Mouse (Mus musculus): ENCODE measurements around the gene Ranbp6. TPM values are rescaled to one million over a fixed set of nuclear protein-coding genes. Genes with fewer than 3 reads are reported as not detected.

Gene Ranbp6
- total and polyA plus RNA-seq, 2 experiments from 2014 or later = 37.2 to 39.0 TPM

GRCm38 (mm10) chr19:29830911-29831310, 18.1 kb upstream of the Ranbp6 start:
- ATAC-seq (no peak), DNase-seq (ENCODE audit: low spot score) (no peak)
- Histone ChIP-seq H3K36me3 (ENCODE audit: insufficient read depth, low read length) (no peaks in the 10 kb centered on the region), H3K4me2 (ENCODE audit: low read depth, low read length) (no peak overlapping the region), H3K27me3 (ENCODE audit: insufficient read depth, low read length) (no peaks in the 10 kb centered on the region), H3K4me3 (ENCODE audit: low read length) (no peak overlapping the region), H3K27ac (no peak overlapping the region), H3K4me1 (ENCODE audit: insufficient read depth, low read length) (no peaks in the 10 kb centered on the region), H3K9me3 (ENCODE audit: low read length) (no peaks in the 10 kb centered on the region), H3K9ac (replicated peaks; ENCODE audit: low read length) (no peak overlapping the region)
- WGBS = 80% methylated on average over 2 of the region's 2 CpGs
- no peak for TF ChIP-seq CTCF (IDR thresholded peaks at IDR 0.05; ENCODE audit: low read depth)

- no peak overlapping the region for H3K27ac ChIP-seq
- no peaks in the 10 kb centered on the region for H3K9me3 ChIP-seq (ENCODE audit: low read length)
- no peak for DNase-seq (ENCODE audit: low spot score)
- 80% methylated on average over 5 of the region's 5 CpGs for WGBS
- no peak overlapping the region for H3K4me2 ChIP-seq (ENCODE audit: low read depth, low read length)
- H3K4me1 ChIP-seq (ENCODE audit: insufficient read depth, low read length) = no peaks in the 10 kb centered on the region
- no peak for ATAC-seq
- no peaks in the 10 kb centered on the region for H3K27me3 ChIP-seq (ENCODE audit: insufficient read depth, low read length)
- no peak for TF ChIP-seq CTCF (IDR thresholded peaks at IDR 0.05; ENCODE audit: low read depth)
- H3K36me3 ChIP-seq (ENCODE audit: insufficient read depth, low read length) = no peaks in the 10 kb centered on the region
- H3K9ac ChIP-seq (replicated peaks; ENCODE audit: low read length) = no peak overlapping the region
- no peak overlapping the region for H3K4me3 ChIP-seq (ENCODE audit: low read length)
Measured at GRCm38 (mm10) chr19:29828558-29828957, 15.8 kb upstream of the Ranbp6 start.

DNA sequence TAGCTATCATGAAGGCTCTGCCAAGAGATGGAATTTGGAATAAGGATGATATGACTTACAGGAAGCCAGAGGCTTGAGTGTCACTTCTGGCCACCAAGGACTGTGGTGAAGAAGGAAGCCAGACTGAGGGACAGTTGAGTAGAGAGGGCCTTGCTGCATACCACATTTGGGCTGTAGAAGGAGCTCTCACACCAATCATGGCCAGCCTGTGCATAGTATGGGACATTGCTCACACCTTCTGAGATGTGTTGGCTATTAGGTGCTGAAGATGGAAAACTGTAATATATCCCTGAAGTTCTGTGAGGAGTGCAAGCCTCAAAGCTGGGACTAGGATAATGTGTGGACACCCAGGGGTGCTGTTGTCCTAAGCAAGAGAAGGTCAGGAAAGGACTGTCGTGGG, 13.9 kb upstream of the Ranbp6 start:
- 67% methylated on average over 1 of the region's 1 CpGs for WGBS

DNA sequence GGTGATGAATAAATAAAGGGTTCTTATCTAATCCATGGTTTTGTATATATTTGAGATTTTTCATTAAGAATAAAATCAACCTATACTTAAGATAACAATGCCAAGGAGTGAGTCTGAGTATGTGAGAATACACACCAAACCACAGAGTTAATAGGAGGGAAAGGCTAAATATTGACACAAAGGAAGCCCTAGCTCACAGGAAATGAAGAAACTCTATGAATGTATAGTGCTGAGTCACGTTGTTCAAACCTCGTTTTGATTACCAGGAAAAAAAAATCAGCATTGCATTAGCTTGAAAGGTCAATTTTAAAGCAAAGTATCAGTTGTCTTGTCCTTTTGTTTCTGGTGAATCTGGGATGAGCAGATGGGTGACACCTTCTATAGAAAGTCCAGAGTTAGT, 12.2 kb upstream of the Ranbp6 start:
- Histone ChIP-seq H3K36me3 (ENCODE audit: insufficient read depth, low read length) (no peaks in the 10 kb centered on the region), H3K27ac (no peak overlapping the region), H3K4me3 (ENCODE audit: low read length) (no peak overlapping the region), H3K4me1 (ENCODE audit: insufficient read depth, low read length) (no peaks in the 10 kb centered on the region), H3K9ac (replicated peaks; ENCODE audit: low read length) (no peak overlapping the region), H3K9me3 (ENCODE audit: low read length) (no peaks in the 10 kb centered on the region), H3K4me2 (ENCODE audit: low read depth, low read length) (no peak overlapping the region), H3K27me3 (ENCODE audit: insufficient read depth, low read length) (no peaks in the 10 kb centered on the region)
- 74% methylated on average over 2 of the region's 2 CpGs for WGBS
- no peak for ATAC-seq
- no peak for DNase-seq (ENCODE audit: low spot score)
- no peak for TF ChIP-seq CTCF (IDR thresholded peaks at IDR 0.05; ENCODE audit: low read depth)

More for the DNA sequence above, 13.9 kb upstream of the Ranbp6 start:
- peak; percentile 89 for ATAC-seq
- no peaks in the 10 kb centered on the region for H3K9me3 ChIP-seq (ENCODE audit: low read length)
- H3K27ac ChIP-seq = no peak overlapping the region
- no peak overlapping the region for H3K9ac ChIP-seq (replicated peaks; ENCODE audit: low read length)
- H3K36me3 ChIP-seq (ENCODE audit: insufficient read depth, low read length) = no peaks in the 10 kb centered on the region
- H3K4me2 ChIP-seq (ENCODE audit: low read depth, low read length) = no peak overlapping the region
- peak; percentile 90 for TF ChIP-seq CTCF (IDR thresholded peaks at IDR 0.05; ENCODE audit: low read depth)
- H3K4me1 ChIP-seq (ENCODE audit: insufficient read depth, low read length) = no peaks in the 10 kb centered on the region
- peak; percentile 71 for DNase-seq (ENCODE audit: low spot score)
- no peaks in the 10 kb centered on the region for H3K27me3 ChIP-seq (ENCODE audit: insufficient read depth, low read length)
- H3K4me3 ChIP-seq (ENCODE audit: low read length) = no peak overlapping the region

GRCm38 (mm10) chr19:29824034-29824700, 11.4 kb upstream of the Ranbp6 start:
- Histone ChIP-seq H3K9me3 (ENCODE audit: low read length) (no peaks in the 10 kb centered on the region), H3K27ac (no peak overlapping the region), H3K4me3 (ENCODE audit: low read length) (no peak overlapping the region), H3K36me3 (ENCODE audit: insufficient read depth, low read length) (no peaks in the 10 kb centered on the region), H3K27me3 (ENCODE audit: insufficient read depth, low read length) (no peaks in the 10 kb centered on the region), H3K4me1 (ENCODE audit: insufficient read depth, low read length) (no peaks in the 10 kb centered on the region), H3K4me2 (ENCODE audit: low read depth, low read length) (no peak overlapping the region), H3K9ac (replicated peaks; ENCODE audit: low read length) (no peak overlapping the region)
- ATAC-seq (no peak), DNase-seq (ENCODE audit: low spot score) (peak; percentile 74)
- WGBS = 48% methylated on average over 6 of the region's 6 CpGs
- TF ChIP-seq CTCF (IDR thresholded peaks at IDR 0.05; ENCODE audit: low read depth) = peak; percentile 82

DNA sequence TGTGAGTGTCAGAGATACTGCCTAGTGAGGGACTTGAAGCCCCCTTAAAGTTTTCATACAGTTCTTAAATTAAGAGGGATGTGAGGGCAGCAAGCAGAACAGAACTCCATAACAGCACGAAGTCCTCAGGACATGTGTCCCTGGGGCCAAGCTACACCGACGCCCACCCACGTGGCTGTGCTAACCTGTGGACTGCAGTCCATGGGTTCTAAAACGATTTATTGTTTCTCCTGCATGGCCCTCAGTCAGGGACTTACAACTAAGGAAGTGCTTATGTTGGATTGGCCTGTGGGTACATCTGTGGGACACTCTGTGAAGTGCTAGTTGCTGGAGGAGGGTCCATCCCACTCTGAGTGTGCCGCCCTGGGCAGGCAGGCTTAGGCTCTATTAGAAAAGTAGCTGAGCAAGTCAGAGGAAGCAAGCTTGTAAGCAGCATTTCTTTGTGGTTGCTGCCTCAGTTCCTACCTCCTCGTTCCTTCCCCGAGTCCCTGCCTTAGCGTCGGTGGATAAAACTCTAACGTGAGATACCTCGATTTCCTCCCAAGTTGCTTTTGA, 10.8 kb upstream of the Ranbp6 start:
- Histone ChIP-seq H3K4me3 (ENCODE audit: low read length) (no peak overlapping the region), H3K27me3 (ENCODE audit: insufficient read depth, low read length) (no peaks in the 10 kb centered on the region), H3K4me1 (ENCODE audit: insufficient read depth, low read length) (no peaks in the 10 kb centered on the region), H3K9me3 (ENCODE audit: low read length) (no peaks in the 10 kb centered on the region), H3K9ac (replicated peaks; ENCODE audit: low read length) (no peak overlapping the region), H3K36me3 (ENCODE audit: insufficient read depth, low read length) (no peaks in the 10 kb centered on the region), H3K4me2 (ENCODE audit: low read depth, low read length) (no peak overlapping the region), H3K27ac (no peak overlapping the region)
- 72% methylated on average over 12 of the region's 12 CpGs for WGBS
- no peak for TF ChIP-seq CTCF (IDR thresholded peaks at IDR 0.05; ENCODE audit: low read depth)
- ATAC-seq (no peak), DNase-seq (ENCODE audit: low spot score) (no peak)

DNA sequence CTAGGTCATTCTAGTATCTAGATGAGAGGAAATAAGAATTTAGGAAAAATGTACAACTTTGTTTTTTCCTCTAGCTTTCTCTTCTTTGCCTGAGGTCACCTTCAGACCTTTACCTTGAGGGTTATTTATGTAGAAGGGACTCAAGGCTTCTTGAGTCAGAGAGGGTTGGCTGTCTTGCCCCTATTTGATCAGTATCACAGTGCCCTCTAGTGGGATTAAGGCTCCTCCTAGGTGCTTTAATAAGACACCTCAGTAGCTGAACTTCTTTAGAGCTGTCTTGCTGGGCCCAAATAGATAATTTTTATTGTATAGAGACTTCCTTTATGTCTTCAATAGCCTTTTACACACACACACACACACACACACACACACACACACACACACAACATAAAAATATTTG, 8.2 kb upstream of the Ranbp6 start:
- DNase-seq (ENCODE audit: low spot score) (peak; percentile 86), ATAC-seq (no peak)
- peak; percentile 68 for TF ChIP-seq CTCF (IDR thresholded peaks at IDR 0.05; ENCODE audit: low read depth)
- H3K36me3 ChIP-seq (ENCODE audit: insufficient read depth, low read length) = no peaks in the 10 kb centered on the region
- H3K9ac ChIP-seq (replicated peaks; ENCODE audit: low read length) = no peak overlapping the region
- H3K9me3 ChIP-seq (ENCODE audit: low read length) = no peaks in the 10 kb centered on the region
- H3K27ac ChIP-seq = no peak overlapping the region
- no peaks in the 10 kb centered on the region for H3K4me1 ChIP-seq (ENCODE audit: insufficient read depth, low read length)
- H3K4me2 ChIP-seq (ENCODE audit: low read depth, low read length) = no peak overlapping the region
- H3K27me3 ChIP-seq (ENCODE audit: insufficient read depth, low read length) = no peaks in the 10 kb centered on the region
- H3K4me3 ChIP-seq (ENCODE audit: low read length) = no peak overlapping the region
